8 mouse cellular contexts compared by ENCODE assay signal in the genomic region with DNA sequence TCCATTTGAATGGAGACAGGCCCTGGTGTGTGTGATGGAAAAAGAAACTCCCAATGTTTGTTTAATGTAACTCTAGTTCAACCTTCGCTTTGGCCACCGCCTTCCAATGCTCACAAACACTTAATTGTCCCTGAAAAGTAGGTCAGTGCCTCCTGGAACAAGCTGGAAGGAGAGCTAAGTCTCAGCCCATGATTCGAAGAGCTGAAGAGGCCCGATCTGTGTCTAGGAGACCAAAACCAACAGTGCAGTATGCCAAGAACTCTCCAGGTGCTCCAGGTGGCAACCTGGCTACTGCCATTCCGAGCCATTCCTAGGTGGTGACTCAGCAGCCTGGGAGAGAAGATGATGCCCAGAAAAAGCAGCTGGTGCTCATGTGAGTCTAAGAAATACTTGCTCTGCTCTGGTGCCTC.
A peak's percentile ranks its signal among the peaks of the same experiment; 100 is the strongest.
DNase-seq lines count a peak whose midpoint lies in the region; ATAC-seq and TF ChIP-seq lines count a peak whose summit lies in the region.
"Had no signal": no experiment of that assay in that cellular context is flagged by ENCODE, and none has a peak within 500 bp of the region (broad histone marks: within the 10 kb centered on the region; RNA-seq: fewer than 3 reads in every experiment).

No protein-coding gene starts in this region.

- H3K4me3 ChIP-seq in limb, embryonic 12.5 days (replicated peaks) = no peak overlapping the region
- H3K4me3 ChIP-seq in limb, embryonic 10.5 days = no peak overlapping the region
- H3K4me3 ChIP-seq in olfactory bulb, adult 2 months (ENCODE audit: insufficient read depth, low read depth, low read length) = no peak overlapping the region

- no peaks in the 10 kb centered on the region for H3K9me3 ChIP-seq in limb, embryonic 12.5 days
- H3K9me3 ChIP-seq in limb, embryonic 10.5 days (replicated peaks) = no peaks in the 10 kb centered on the region

- ATAC-seq in limb, embryonic 12.5 days (ENCODE audit: insufficient number of reproducible peaks, insufficient read depth, low FRiP score, low TSS enrichment, low read depth) = no peak
- no peak for ATAC-seq in inflammation-experienced regulatory T-cells, adult 6 months

- DNase-seq in limb, embryonic 10.5 days (ENCODE audit: low spot score) = no peak
- DNase-seq in cerebellum, adult 8-10 months = peak; percentile 79
- peak; percentile 46 for DNase-seq in kidney, adult 9 months
- DNase-seq in layer of hippocampus, adult 9-10 months (ENCODE audit: low spot score) = no peak
- DNase-seq: adrenal gland, postnatal 25 days had no signal

- peaks cover 19% of the 10 kb centered on the region for H3K4me1 ChIP-seq in limb, embryonic 12.5 days (replicated peaks)
- H3K4me1 ChIP-seq in limb, embryonic 10.5 days = peaks cover 13% of the 10 kb centered on the region; the same call in 1 of the 2 replicates
- peaks cover 13% of the 10 kb centered on the region for H3K4me1 ChIP-seq in olfactory bulb, adult 2 months (ENCODE audit: control insufficient read depth, insufficient read depth, low read length)

- no peak for TF ChIP-seq CTCF in olfactory bulb, adult 2 months (IDR thresholded peaks at IDR 0.05; ENCODE audit: insufficient read depth, low read depth, low read length)

- no peak overlapping the region for H3K9ac ChIP-seq in limb, embryonic 12.5 days (replicated peaks)

- H3K4me2 ChIP-seq in limb, embryonic 12.5 days = no peak overlapping the region

- 88% methylated on average over 5 of the region's 5 CpGs for WGBS in limb, embryonic 12.5 days
- WGBS in limb, embryonic 10.5 days = 84% methylated on average over 5 of the region's 5 CpGs
- 34% methylated on average over 5 of the region's 5 CpGs for WGBS in olfactory bulb, adult 2 months

- no peak for TF ChIP-seq POLR2A in olfactory bulb, adult 2 months (IDR thresholded peaks at IDR 0.05; ENCODE audit: insufficient read depth, low read depth, low read length)

- no peaks in the 10 kb centered on the region for H3K36me3 ChIP-seq in limb, embryonic 12.5 days
- H3K36me3 ChIP-seq in limb, embryonic 10.5 days = no peaks in the 10 kb centered on the region

- no peaks in the 10 kb centered on the region for H3K27me3 ChIP-seq in limb, embryonic 12.5 days
- H3K27me3 ChIP-seq in limb, embryonic 10.5 days (ENCODE audit: low read depth, poor library complexity, severe bottlenecking) = no peaks in the 10 kb centered on the region

- 0 out of 2 replicates have a peak overlapping the region, but pooled peaks have one; percentile 13 for H3K27ac ChIP-seq in limb, embryonic 12.5 days
- H3K27ac ChIP-seq in limb, embryonic 10.5 days = no peak overlapping the region
- H3K27ac ChIP-seq in olfactory bulb, adult 2 months (ENCODE audit: insufficient read depth, low read depth, low read length) = peak overlapping the region; percentile 45

Comparison
In these comparisons a context has a peak if more than half of its experiments do, and no peak if none do; other contexts are left out.
1. DNase-seq: peak in cerebellum, adult 8-10 months (single experiment) and kidney, adult 9 months (single experiment); none in limb, embryonic 10.5 days (single experiment) and layer of hippocampus, adult 9-10 months (single experiment).